Mouse (Mus musculus) frontal cortex, postnatal 36 days (tissue): ENCODE data around the gene Ntm.

Experiments used
- DNase-seq, 2 experiments: peaks; one replicate each; pipeline ENCODE4 v3.0.0; 2022; ENCODE audit warnings: low spot score in 2 of 2

Ntm gene

GRCm38 (mm10) chr9:29884062-29884461 is 78.9 kb downstream of the Ntm start:
- peak; percentile 32 to 65 for DNase-seq

DNA sequence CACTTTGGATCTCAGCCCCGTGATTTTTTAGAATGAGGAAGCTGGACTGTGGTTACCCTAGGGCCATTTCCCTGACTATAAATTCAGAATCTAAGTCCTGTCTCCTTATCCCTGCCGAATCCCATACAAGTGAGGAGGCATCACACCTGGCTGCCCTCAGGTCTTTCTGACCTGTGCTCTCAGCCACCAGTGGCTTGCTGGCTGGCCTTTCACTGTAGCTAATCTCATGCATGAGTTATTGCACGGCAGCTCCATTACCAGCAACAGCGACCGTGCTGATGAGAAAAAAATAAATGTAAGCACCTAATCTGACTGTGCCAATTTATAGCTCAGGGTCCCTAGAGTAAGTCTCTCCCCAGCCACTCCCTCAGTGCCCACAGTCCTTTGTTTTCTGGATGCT is 81.3 kb downstream of the Ntm start:
- DNase-seq, result no peak

- peak; percentile 30 to 68 for DNase-seq
Observed at GRCm38 (mm10) chr9:29877583-29877982, 85.4 kb downstream of the Ntm start.

GRCm38 (mm10) chr9:29867746-29868145 is 95.2 kb downstream of the Ntm start:
- no peak for DNase-seq

DNA sequence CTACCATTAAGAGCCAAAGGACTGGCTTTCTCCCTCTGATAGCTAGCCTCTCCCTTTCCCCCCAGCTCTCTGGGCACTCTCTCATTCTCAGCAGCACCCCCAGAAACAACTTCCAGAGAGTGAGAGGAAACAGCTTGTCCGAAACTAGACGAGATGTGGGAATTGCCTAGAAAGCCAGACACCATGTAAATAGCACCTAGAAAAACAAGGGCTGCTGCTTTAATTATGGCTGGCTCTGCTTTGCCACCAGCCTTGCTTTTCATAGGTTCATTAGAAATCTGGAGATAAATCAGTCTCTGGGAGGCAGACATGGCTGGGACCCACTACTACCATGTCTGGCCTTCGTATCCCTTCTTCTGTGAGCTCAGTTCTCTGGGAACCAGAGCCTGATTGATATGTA is 96.1 kb downstream of the Ntm start:
- no peak for DNase-seq

GRCm38 (mm10) chr9:29866101-29866500 is 96.8 kb downstream of the Ntm start:
- DNase-seq, result no peak

- DNase-seq, result no peak
Observed at GRCm38 (mm10) chr9:29865502-29865901, 97.4 kb downstream of the Ntm start.

GRCm38 (mm10) chr9:29864886-29865285 is 98.1 kb downstream of the Ntm start:
- no peak for DNase-seq

- no peak for DNase-seq
Observed at GRCm38 (mm10) chr9:29862408-29862807, 100.5 kb downstream of the Ntm start.

- DNase-seq, result no peak
Observed at GRCm38 (mm10) chr9:29859256-29860048, 103.5 kb downstream of the Ntm start.

DNA sequence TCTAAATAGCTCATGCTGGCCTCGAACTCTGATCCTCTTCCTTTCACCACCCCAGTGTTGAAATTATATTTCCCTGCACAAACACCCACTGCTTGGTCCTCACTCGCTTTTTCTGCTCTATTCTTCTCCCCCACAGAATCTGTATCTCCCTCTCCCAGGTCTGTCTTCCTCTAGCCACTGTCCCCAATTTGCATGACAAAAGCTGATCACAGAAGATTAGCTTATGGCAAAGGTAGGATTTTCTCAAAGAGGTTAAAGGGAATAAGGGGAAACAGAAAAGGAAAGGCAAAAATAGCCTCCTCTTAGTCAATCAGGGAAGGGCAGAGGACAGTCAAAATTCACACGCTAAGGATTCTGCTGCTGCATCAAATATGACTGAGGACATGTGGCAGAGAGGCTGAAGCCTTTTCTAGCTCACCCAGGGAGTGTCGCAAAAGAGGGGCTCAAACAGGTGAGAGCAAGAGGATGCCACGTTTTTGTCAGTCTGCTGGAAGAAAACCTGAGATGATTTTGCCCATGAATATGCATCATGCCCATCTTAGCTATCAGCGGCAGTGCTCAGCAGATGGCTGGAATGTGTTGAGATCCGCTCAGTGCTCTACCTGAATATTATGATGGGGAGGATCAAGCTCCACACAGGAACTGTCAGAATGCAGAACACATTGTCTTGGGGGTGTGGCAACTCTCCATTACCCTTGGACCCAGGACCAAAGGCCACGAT is 114.0 kb downstream of the Ntm start:
- no peak for DNase-seq

GRCm38 (mm10) chr9:29837344-29837743 is 125.6 kb downstream of the Ntm start:
- DNase-seq, result no peak

- peak; percentile 33 to 52 for DNase-seq
Observed at GRCm38 (mm10) chr9:29834911-29835310, 128.0 kb downstream of the Ntm start.

- no peak for DNase-seq
Observed at GRCm38 (mm10) chr9:29833781-29834180, 129.2 kb downstream of the Ntm start.

DNA sequence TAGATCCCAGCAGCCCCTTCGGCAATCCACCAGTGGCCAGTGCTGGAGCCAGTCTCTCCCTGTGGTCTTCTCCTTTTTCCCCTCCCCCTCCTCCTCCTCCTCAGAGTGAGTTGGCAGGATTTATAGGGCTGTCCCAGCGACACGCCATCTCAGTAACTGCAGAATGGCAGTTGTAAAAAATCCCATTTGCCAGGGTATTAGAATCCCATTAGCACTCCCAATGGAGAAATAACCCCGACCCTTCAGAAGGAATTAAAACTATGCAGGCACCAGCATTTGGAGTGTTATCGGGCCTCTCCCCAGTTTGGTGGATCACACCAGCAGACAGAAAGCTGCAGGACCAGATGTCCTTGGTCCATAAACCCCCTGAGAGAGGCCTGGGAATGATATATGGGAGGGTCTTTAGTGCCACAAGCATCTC is 135.7 kb downstream of the Ntm start:
- no peak for DNase-seq

GRCm38 (mm10) chr9:29825236-29825635 is 137.7 kb downstream of the Ntm start:
- no peak for DNase-seq

DNA sequence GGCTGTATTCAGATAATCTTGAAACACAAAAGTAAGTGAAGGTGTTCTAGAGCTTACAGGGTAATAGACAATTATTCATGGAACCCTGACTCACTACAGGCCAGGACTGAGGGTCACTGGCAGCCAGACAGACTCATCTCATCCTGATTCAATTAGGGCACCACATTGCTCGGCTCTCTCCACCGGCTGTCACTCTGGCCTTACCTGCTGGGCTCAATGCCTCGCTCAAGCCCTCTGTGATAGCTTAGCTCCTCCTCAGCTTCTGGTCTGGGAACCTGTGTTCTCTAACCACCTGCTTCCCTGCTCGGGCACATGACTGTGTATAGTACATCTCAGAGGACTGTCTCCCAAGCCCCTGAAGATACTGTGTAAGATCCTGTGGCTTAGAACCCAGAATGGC is 139.2 kb downstream of the Ntm start:
- DNase-seq, result no peak

- DNase-seq, result no peak
Observed at GRCm38 (mm10) chr9:29812685-29813084, 150.3 kb downstream of the Ntm start.

DNA sequence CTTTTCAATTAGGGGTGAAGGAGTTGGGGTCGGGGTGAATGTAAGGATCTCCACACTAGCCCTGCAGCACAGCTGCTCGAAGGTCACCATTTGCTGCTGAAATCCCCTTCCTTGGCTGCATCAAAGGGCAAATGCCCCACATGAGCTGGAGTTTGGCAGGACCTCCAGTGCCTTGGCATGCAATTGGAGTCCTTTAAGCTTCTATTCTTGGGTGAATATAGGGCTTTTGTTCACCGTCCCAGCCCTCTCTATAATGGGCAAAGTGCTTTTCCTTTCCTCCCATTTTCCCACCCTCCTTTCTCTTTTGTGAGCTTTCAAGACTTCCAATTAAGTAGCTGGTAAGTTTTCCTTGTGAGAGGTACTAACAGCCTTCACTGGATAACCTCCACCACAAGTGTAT is 156.2 kb downstream of the Ntm start:
- DNase-seq, result peak in 1 of 2 experiments; percentile 41

DNA sequence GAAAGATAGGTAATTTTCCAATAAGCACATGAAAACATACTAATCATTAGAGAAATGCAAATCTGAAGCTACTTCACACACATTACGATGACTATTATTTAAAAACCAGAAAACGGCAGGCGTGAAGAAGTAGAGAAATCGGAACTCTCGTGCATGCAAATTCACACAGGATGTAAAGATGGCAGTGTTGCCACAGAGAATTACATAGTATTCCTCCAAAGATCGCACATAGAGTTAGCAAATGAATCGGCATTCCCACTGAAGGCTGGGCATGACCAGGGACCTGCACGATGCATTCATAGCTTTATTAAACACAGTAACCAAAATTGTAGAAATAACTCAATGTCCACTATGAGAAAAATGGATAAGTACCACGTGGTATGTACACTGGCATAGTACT is 158.5 kb downstream of the Ntm start:
- DNase-seq, result no peak

- no peak for DNase-seq
Observed at GRCm38 (mm10) chr9:29803738-29804285, 159.1 kb downstream of the Ntm start.

DNA sequence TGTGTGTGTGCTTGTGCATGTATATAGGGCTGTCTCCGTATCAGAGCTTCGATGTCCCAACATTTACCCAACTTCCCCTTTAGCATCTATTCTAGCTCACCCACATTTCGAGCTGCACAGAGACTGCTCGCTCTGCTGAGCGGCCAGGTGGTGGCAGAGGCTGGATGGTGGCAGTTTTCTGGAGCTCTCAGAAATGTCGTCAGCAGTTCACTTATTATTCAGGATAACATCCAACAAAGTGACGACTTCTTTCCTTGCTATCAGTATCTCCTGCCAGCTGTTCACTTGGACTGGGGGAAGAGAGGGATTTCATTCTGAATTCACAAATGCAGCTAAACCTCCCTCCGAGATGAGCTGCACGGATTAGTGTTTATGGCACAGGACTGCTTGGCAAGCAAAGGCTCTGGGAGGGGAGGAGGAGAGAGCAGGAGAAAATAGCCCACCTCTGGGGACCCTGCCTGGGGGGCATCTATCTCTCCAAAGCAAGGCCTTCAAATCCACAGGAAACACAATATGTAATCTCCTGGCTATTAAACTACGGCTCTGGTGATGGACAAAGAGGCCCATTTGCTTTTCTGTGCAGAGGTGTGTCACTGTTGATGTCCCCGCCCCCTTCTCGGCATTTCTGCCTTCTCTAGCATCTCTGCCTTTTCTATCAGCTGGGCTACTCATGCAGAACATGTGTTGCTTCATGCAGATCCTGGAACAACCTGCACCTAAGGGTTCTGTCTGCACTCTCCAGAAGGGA is 159.8 kb downstream of the Ntm start:
- DNase-seq, result peak; percentile 65 to 79
